Mouse (Mus musculus) hindbrain, embryonic 11.5 days (tissue): ENCODE data around the gene Ranbp2. TPM values are rescaled to one million over a fixed set of nuclear protein-coding genes. Genes with fewer than 3 reads are reported as not detected.

Source experiments
- ATAC-seq: fragments of 200-750 bp; cut with Nextera tagmentation; 2 replicates; pipeline ENCODE4 v1.8.0; 2017; ENCODE audit warnings: mild to moderate bottlenecking, moderate TSS enrichment, moderate library complexity; ENCODE audit not compliant: low FRiP score
- DNase-seq: peaks from one replicate; pipeline ENCODE4 v3.0.0-alpha.2; 2015; ENCODE audit warnings: low spot score
- H3K27ac ChIP-seq: fragments of 300-500 bp; sonication (generic); 2 replicates; pipeline ENCODE4 v1.5.1; 2014; ENCODE audit warnings: mild to moderate bottlenecking, low read depth, low read length
- H3K27me3 ChIP-seq: fragments of 300-500 bp; sonication (generic); 2 replicates; pipeline ENCODE4 v1.6.1; 2014; ENCODE audit warnings: mild to moderate bottlenecking, low read length, moderate library complexity, mixed read lengths; ENCODE audit not compliant: control insufficient read depth, insufficient read depth
- H3K36me3 ChIP-seq: fragments of 300-500 bp; sonication (generic); 2 replicates; pipeline ENCODE4 v1.6.1; 2014; ENCODE audit warnings: mild to moderate bottlenecking, low read length, moderate library complexity, mixed read lengths; ENCODE audit not compliant: control insufficient read depth, insufficient read depth
- H3K4me1 ChIP-seq: fragments of 300-500 bp; sonication (generic); replicated peaks from 2 replicates; pipeline ENCODE4 v1.6.1; 2014; ENCODE audit warnings: low read length, mixed read lengths; ENCODE audit not compliant: control insufficient read depth, insufficient read depth
- H3K4me2 ChIP-seq: fragments of 300-500 bp; sonication (generic); replicated peaks from 2 replicates; pipeline ENCODE4 v1.6.1; 2014; ENCODE audit warnings: mild to moderate bottlenecking, low read depth, low read length
- H3K4me3 ChIP-seq: fragments of 300-500 bp; sonication (generic); 2 replicates; pipeline ENCODE4 v1.5.1; 2014; ENCODE audit warnings: low read depth, low read length
- H3K9ac ChIP-seq: fragments of 300-500 bp; sonication (generic); 2 replicates; pipeline ENCODE4 v1.6.1; 2014; ENCODE audit warnings: low read depth, low read length
- H3K9me3 ChIP-seq: fragments of 300-500 bp; sonication (generic); 2 replicates; pipeline ENCODE4 v1.6.1; 2016; ENCODE audit warnings: low read length; ENCODE audit not compliant: control insufficient read depth
- WGBS: fragments of 180-500 bp; shearing (Covaris S2); extraction: QIAGEN DNeasy Blood & Tissue Kit; methylation state at CpG from one replicate; pipeline ENCODE4 v1.1.7; 2014; 5-methylcytosine and 5-hydroxymethylcytosine counted together
- polyA plus RNA-seq: library from polyadenylated mRNA; unstranded; fragments of >200 nt; fragmentation: Nextera tagmentation; extraction: Ambion mirVana; gene quantifications from 2 replicates; pipeline ENCODE4 v1.2.1, GENCODE M21; 2014

Ranbp2 gene
- polyA plus RNA-seq, 1 experiment from 2014 or later, result 48.2 TPM

DNA sequence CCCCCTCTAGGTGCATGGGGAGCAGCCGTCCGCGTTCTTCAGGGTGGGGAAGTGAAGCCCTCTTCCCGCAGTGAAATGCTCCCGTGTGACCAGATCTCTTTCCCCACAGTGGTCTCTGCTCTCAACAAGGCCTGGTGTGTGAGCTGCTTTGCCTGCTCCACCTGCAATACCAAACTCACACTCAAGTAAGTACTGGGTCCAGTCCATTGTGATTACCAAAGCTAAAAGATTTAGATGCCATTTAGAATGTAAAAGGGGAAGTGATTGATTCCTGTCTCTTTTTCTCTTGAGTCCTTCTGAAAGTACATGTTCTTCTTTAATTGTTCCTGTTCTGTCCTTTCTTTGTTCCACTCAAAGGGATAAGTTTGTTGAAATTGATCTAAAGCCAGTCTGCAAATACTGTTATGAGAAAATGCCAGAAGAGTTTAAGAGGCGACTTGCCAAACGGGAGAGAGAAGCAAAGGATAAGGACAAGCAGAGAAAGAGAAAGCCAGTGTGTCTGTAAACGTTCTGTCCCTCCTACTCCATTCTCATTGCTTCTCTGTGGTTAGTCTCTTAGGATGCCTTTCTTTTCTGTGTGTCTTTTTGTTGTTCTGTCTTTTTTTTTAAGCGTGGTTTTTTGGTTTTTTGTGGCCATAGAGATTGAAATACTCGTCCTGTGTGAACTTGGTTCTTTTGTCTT, 28.3 kb upstream of the Ranbp2 start:
- Histone ChIP-seq H3K9me3 (no peaks in the 10 kb centered on the region), H3K27ac (no peak overlapping the region), H3K27me3 (no peaks in the 10 kb centered on the region), H3K9ac (no peak overlapping the region), H3K36me3 (no peaks in the 10 kb centered on the region), H3K4me3 (no peak overlapping the region), H3K4me2 (no peak overlapping the region), H3K4me1 (no peaks in the 10 kb centered on the region)
- ATAC-seq (no peak), DNase-seq (no peak)
- WGBS, result 88% methylated on average over 10 of the region's 10 CpGs

DNA sequence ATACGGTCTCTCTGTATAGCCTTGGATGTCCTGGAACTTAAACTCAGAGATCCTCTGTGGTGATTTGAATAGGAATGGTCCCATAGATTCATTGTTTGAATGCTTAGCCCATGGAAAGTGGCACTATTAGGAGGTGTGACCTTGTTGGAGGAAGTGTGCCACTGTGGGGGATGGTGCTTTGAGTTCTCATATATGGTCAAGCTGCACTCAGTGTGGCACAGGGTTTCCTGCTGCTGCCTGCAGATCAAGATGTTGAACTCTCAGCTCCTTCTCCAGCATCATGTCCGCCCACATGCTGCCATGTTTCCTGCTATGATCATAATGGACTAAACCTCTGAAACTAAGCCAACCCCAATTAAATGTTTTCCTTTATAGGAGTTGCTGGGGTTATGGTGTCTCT, 18.8 kb upstream of the Ranbp2 start:
- WGBS, result 90% methylated on average over 2 of the region's 2 CpGs
- no peak overlapping the region for H3K4me2 ChIP-seq
- H3K36me3 ChIP-seq, result no peaks in the 10 kb centered on the region
- H3K27ac ChIP-seq, result no peak overlapping the region
- ATAC-seq (no peak), DNase-seq (no peak)
- H3K4me1 ChIP-seq, result no peaks in the 10 kb centered on the region
- H3K4me3 ChIP-seq, result no peak overlapping the region
- no peaks in the 10 kb centered on the region for H3K27me3 ChIP-seq
- H3K9ac ChIP-seq, result no peak overlapping the region
- no peaks in the 10 kb centered on the region for H3K9me3 ChIP-seq

DNA sequence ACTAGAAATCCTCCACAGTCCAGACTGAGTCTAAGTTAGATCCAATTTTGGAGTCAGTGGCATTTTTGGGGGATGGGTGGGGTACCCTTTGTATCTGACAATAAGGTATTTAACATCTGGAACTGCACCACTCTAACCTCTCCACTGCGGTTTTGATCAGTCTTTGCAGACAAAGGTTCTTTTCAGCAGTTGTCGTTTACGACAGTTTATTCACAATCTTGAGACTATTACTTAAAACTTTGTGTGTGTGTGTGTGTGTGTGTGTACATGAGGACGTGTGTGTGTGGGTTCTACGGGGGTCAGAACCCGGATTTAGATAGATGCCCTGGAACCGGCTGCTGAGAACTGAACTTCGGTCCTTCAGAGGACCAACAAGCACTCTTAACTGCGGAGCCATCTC, 870 bp upstream of the Ranbp2 start:
- Histone ChIP-seq H3K4me3 (peak overlapping the region; percentile 99), H3K36me3 (no peaks in the 10 kb centered on the region), H3K27ac (peak overlapping the region; percentile 67; the same call in 1 of the 2 replicates), H3K4me1 (no peaks in the 10 kb centered on the region), H3K27me3 (no peaks in the 10 kb centered on the region), H3K9me3 (no peaks in the 10 kb centered on the region), H3K4me2 (peak overlapping the region; percentile 46), H3K9ac (peak overlapping the region; percentile 77)
- peak; percentile 37 for DNase-seq
- no peak for ATAC-seq
- WGBS, result 26% methylated on average over 9 of the region's 9 CpGs

DNA sequence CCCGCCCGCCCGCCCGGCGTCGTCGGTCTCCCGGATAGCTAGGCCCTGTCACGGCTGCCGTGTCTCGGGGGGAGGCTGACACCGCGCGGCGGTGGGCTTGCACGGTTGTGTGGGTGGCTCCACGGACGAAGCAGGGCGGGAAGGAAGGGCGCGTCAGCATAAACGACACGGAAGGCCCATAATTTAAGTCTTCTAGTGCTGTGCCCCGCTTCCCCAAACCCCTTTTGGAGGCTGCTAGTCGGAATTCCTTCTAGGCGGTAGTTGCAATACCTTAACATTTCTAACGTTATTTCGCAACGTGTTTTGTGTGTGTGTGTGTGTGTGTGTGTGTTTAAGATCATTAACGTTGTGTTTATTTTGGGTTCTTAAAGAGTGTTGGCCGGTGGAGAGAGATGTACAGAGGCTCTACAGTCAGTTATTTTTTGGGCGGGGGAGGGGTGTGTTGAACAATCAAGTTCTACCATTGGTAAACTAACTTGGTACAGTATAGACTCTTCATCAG, 611 bp downstream of the Ranbp2 start:
- ATAC-seq (peak; percentile 70), DNase-seq (no peak)
- peak overlapping the region; percentile 85 for H3K9ac ChIP-seq
- WGBS, result under 1% methylated on average over 24 of the region's 32 CpGs
- H3K9me3 ChIP-seq, result no peaks in the 10 kb centered on the region
- no peaks in the 10 kb centered on the region for H3K36me3 ChIP-seq
- H3K4me2 ChIP-seq, result peak overlapping the region; percentile 61
- peak overlapping the region; percentile 86 for H3K27ac ChIP-seq
- H3K27me3 ChIP-seq, result no peaks in the 10 kb centered on the region
- no peaks in the 10 kb centered on the region for H3K4me1 ChIP-seq
- peak overlapping the region; percentile 99 for H3K4me3 ChIP-seq

DNA sequence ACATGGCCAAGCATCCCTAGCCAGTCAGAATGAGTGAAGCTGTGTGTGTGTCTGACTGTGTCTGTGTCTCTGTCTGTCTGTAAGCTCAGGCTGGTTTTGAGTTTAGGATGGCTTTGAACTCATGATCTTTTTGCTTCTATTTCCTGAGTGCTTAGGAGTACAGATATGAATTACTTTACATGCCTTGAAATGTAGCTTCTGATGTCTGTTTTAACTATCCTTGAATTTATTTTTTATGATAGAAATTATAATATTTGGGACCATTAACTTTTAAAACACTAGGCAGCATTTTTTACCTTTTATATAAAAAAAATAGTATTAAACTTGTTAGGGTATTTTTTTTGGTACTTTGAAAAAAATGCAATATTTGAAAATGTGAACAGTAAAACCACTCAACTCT, 4.9 kb downstream of the Ranbp2 start:
- Histone ChIP-seq H3K4me2 (no peak overlapping the region), H3K27ac (no peak overlapping the region)
- no peak for ATAC-seq

DNA sequence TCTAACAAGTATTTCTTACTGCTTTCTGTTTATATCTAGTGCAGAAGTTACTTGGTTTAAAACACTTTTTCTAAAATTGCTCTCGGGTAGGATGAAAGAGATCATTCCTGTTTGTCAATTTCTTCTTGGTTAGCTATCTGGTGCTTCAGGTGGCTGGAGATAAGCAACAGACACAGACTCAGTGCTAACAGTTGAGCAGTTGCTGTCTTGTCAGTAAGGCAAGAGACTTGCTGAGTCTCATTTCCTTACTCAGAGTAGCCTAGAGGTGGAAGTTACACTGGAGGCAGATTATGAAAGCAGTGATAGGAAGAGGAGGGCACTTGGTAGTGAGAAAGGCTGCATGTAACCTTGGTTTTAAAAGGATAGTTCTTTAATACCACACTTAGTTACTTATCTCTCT, 5.5 kb downstream of the Ranbp2 start:
- Histone ChIP-seq H3K4me2 (no peak overlapping the region), H3K36me3 (peaks cover 5% of the 10 kb centered on the region), H3K9ac (no peak overlapping the region), H3K27me3 (no peaks in the 10 kb centered on the region), H3K4me1 (no peaks in the 10 kb centered on the region), H3K9me3 (no peaks in the 10 kb centered on the region), H3K27ac (no peak overlapping the region), H3K4me3 (no peak overlapping the region)
- DNase-seq (no peak), ATAC-seq (no peak)
- 93% methylated on average over 1 of the region's 1 CpGs for WGBS

More for the DNA sequence above, 4.9 kb downstream of the Ranbp2 start:
- Histone ChIP-seq H3K4me3 (no peak overlapping the region), H3K4me1 (no peaks in the 10 kb centered on the region), H3K9ac (no peak overlapping the region), H3K36me3 (peaks cover 5% of the 10 kb centered on the region), H3K9me3 (no peaks in the 10 kb centered on the region), H3K27me3 (no peaks in the 10 kb centered on the region)
- no peak for DNase-seq

DNA sequence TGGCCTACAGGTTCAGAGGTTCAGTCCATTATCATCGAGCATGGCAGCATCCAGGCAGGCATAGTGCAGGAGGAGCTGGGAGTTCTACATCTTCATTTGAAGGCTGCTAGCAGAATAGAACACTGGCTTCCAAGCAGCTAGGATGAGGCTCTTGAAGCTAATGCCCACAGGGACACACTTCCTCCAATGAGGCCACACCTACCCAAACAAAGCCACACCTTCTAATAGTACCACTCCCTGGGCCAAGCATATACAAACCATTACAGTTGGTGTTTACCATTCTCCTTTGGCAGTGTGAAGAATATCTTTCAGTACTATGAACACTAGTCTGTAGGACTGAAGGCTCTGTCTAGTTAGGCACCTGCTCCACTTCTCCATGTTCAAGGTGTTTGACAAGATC, 13.2 kb downstream of the Ranbp2 start:
- no peaks in the 10 kb centered on the region for H3K9me3 ChIP-seq
- H3K4me2 ChIP-seq, result no peak overlapping the region
- WGBS, result 91% methylated on average over 1 of the region's 1 CpGs
- no peak overlapping the region for H3K27ac ChIP-seq
- no peak overlapping the region for H3K4me3 ChIP-seq
- ATAC-seq (no peak), DNase-seq (no peak)
- no peaks in the 10 kb centered on the region for H3K36me3 ChIP-seq
- no peak overlapping the region for H3K9ac ChIP-seq
- no peaks in the 10 kb centered on the region for H3K27me3 ChIP-seq
- no peaks in the 10 kb centered on the region for H3K4me1 ChIP-seq

DNA sequence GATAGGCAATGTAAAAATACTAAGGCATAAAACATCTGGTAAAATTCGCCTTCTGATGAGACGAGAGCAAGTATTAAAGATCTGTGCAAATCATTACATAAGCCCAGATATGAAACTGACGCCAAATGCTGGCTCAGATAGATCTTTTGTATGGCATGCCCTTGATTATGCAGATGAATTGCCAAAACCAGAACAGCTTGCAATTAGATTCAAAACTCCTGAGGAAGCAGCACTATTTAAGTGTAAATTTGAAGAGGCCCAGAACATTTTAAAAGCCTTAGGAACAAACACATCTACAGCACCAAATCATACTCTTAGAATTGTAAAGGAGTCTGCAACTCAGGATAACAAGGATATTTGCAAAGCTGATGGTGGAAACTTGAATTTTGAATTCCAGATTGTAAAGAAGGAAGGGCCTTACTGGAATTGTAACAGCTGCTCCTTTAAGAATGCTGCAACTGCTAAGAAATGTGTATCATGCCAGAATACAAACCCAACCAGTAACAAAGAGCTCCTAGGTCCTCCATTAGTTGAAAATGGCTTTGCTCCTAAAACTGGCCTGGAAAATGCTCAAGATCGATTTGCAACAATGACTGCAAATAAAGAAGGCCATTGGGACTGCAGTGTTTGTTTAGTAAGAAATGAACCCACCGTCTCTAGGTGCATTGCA, 30.5 kb downstream of the Ranbp2 start:
- Histone ChIP-seq H3K9ac (no peak overlapping the region), H3K9me3 (no peaks in the 10 kb centered on the region), H3K4me1 (no peaks in the 10 kb centered on the region), H3K4me2 (no peak overlapping the region), H3K36me3 (0 out of 2 replicates have a peak, but pooled peaks cover 6% of the 10 kb centered on the region), H3K4me3 (no peak overlapping the region), H3K27ac (no peak overlapping the region), H3K27me3 (no peaks in the 10 kb centered on the region)
- WGBS, result 97% methylated on average over 5 of the region's 5 CpGs
- no peak for DNase-seq
- ATAC-seq, result no peak

DNA sequence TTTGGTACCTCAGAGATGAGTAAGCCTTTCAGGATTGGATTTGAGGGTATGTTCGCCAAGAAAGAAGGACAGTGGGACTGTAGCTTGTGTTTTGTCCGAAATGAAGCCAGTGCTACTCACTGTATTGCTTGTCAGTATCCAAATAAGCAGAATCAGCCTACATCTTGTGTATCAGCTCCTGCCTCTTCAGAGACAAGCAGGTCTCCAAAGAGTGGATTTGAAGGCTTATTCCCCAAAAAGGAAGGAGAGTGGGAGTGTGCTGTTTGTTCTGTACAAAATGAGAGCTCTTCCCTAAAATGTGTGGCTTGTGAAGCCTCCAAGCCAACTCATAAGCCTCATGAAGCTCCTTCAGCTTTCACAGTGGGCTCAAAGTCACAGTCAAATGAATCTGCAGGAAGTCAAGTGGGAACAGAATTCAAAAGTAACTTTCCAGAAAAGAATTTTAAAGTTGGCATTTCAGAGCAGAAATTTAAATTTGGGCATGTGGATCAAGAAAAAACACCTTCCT, 31.4 kb downstream of the Ranbp2 start:
- Histone ChIP-seq H3K27ac (no peak overlapping the region), H3K36me3 (0 out of 2 replicates have a peak, but pooled peaks cover 3% of the 10 kb centered on the region), H3K9ac (no peak overlapping the region), H3K4me1 (no peaks in the 10 kb centered on the region), H3K4me2 (no peak overlapping the region), H3K4me3 (no peak overlapping the region), H3K27me3 (no peaks in the 10 kb centered on the region), H3K9me3 (no peaks in the 10 kb centered on the region)
- 85% methylated on average over 2 of the region's 2 CpGs for WGBS
- no peak for ATAC-seq
- DNase-seq, result no peak
